18 mouse cellular contexts compared by ENCODE assay signal in the genomic region with DNA sequence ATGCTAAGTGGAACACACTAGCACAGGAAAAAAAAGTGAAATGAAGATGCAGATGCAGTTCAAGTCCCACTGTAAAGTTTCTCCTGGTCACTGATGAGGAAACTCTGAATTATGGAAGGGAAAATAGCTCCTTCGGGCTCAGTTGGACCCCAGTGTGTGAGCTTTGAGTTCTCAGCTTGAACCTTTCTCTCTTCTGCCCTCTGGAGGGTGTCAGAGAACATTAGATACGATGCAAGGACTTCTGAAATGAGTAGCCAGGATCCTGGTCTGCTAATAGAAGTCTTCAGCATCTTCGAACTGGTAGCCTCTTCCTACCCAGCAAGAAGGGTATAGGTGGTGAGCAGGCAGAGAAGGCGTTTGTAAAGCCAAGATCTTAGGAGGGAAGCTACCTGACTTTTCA. TPM values are rescaled to one million over a fixed set of nuclear protein-coding genes. Genes with fewer than 3 reads are reported as not detected.
A peak's percentile ranks its signal among the peaks of the same experiment; 100 is the strongest.
DNase-seq lines count a peak whose midpoint lies in the region; ATAC-seq and TF ChIP-seq lines count a peak whose summit lies in the region.
"Had no signal": no experiment of that assay in that cellular context is flagged by ENCODE, and none has a peak within 500 bp of the region (broad histone marks: within the 10 kb centered on the region; RNA-seq: fewer than 3 reads in every experiment).

No protein-coding gene starts in this region.

- no peaks in the 10 kb centered on the region for H3K27me3 ChIP-seq in hindbrain, postnatal 0 days (ENCODE audit: insufficient read depth, low read length)
- H3K27me3 ChIP-seq in hindbrain, embryonic 12.5 days = no peaks in the 10 kb centered on the region
- H3K27me3 ChIP-seq in lung, postnatal 0 days (replicated peaks; ENCODE audit: insufficient read depth, low read length) = no peaks in the 10 kb centered on the region
- peaks cover 23% of the 10 kb centered on the region for H3K27me3 ChIP-seq in Patski
- H3K27me3 ChIP-seq in stomach, postnatal 0 days (ENCODE audit: control insufficient read depth, insufficient read depth, low read length) = no peaks in the 10 kb centered on the region
- H3K27me3 ChIP-seq: embryonic facial prominence, embryonic 12.5 days; hindbrain, embryonic 15.5 days; liver, embryonic 13.5 days had no signal

- H3K9ac ChIP-seq in hindbrain, postnatal 0 days (replicated peaks; ENCODE audit: low read length) = no peak overlapping the region
- H3K9ac ChIP-seq in hindbrain, embryonic 12.5 days = no peak overlapping the region
- H3K9ac ChIP-seq in lung, postnatal 0 days (replicated peaks; ENCODE audit: low read depth) = no peak overlapping the region
- no peak overlapping the region for H3K9ac ChIP-seq in stomach, postnatal 0 days (ENCODE audit: low read length)
- H3K9ac ChIP-seq: embryonic facial prominence, embryonic 12.5 days; hindbrain, embryonic 15.5 days; liver, embryonic 13.5 days had no signal

- no peak for DNase-seq in hindbrain, postnatal 0 days (ENCODE audit: low spot score)
- no peak for DNase-seq in lung, postnatal 0 days (ENCODE audit: low spot score)
- no peak for DNase-seq in lung, postnatal 14 days
- DNase-seq in Patski (ENCODE audit: low read depth, low spot score) = no peak
- no peak for DNase-seq in stomach, postnatal 0 days (ENCODE audit: low spot score)
- DNase-seq in layer of hippocampus, adult 11-12 months (ENCODE audit: low spot score) = no peak
- DNase-seq: adrenal gland, adult 2 months; cerebellum, adult 11 months; cerebellum, postnatal 25 days; kidney, adult 8-10 months; kidney, postnatal 4 days; liver, embryonic 13.5 days; right cerebral cortex, postnatal 14 days; thymus, postnatal 14 days had no signal

- no peaks in the 10 kb centered on the region for H3K4me1 ChIP-seq in hindbrain, postnatal 0 days (ENCODE audit: insufficient read depth, low read length)
- no peaks in the 10 kb centered on the region for H3K4me1 ChIP-seq in hindbrain, embryonic 12.5 days
- no peaks in the 10 kb centered on the region for H3K4me1 ChIP-seq in lung, postnatal 0 days (ENCODE audit: insufficient read depth, low read depth, low read length)
- no peaks in the 10 kb centered on the region for H3K4me1 ChIP-seq in stomach, postnatal 0 days (replicated peaks; ENCODE audit: control insufficient read depth, insufficient read depth)
- H3K4me1 ChIP-seq: embryonic facial prominence, embryonic 12.5 days; hindbrain, embryonic 15.5 days had no signal

- H3K9me3 ChIP-seq in hindbrain, postnatal 0 days (ENCODE audit: low read length) = no peaks in the 10 kb centered on the region
- H3K9me3 ChIP-seq in hindbrain, embryonic 12.5 days (replicated peaks) = no peaks in the 10 kb centered on the region
- no peaks in the 10 kb centered on the region for H3K9me3 ChIP-seq in lung, postnatal 0 days (ENCODE audit: low read length)
- no peaks in the 10 kb centered on the region for H3K9me3 ChIP-seq in stomach, postnatal 0 days (ENCODE audit: control insufficient read depth, low read length)
- H3K9me3 ChIP-seq: embryonic facial prominence, embryonic 12.5 days; hindbrain, embryonic 15.5 days; liver, embryonic 13.5 days had no signal

- no peak for ATAC-seq in hindbrain, postnatal 0 days
- no peak for ATAC-seq in hindbrain, embryonic 12.5 days (ENCODE audit: low FRiP score)
- ATAC-seq in lung, postnatal 0 days = no peak
- no peak for ATAC-seq in Patski
- no peak for ATAC-seq in stomach, postnatal 0 days (ENCODE audit: low FRiP score, low TSS enrichment)
- ATAC-seq: forebrain, embryonic 16.5 days had no signal

- H3K36me3 ChIP-seq in hindbrain, postnatal 0 days (ENCODE audit: insufficient read depth, low read length) = no peaks in the 10 kb centered on the region
- no peaks in the 10 kb centered on the region for H3K36me3 ChIP-seq in hindbrain, embryonic 12.5 days
- H3K36me3 ChIP-seq in lung, postnatal 0 days (ENCODE audit: insufficient read depth, low read length) = no peaks in the 10 kb centered on the region
- H3K36me3 ChIP-seq in stomach, postnatal 0 days (ENCODE audit: control insufficient read depth, insufficient read depth, low read length) = no peaks in the 10 kb centered on the region
- H3K36me3 ChIP-seq: embryonic facial prominence, embryonic 12.5 days; hindbrain, embryonic 15.5 days; liver, embryonic 13.5 days had no signal

- POLR2A ChIA-PET in Patski (lab: Charles Lee) = no interaction called here

- no peak for TF ChIP-seq EP300 in lung, postnatal 0 days (IDR thresholded peaks at IDR 0.05)
- no peak for TF ChIP-seq EP300 in stomach, postnatal 0 days (optimal IDR thresholded peaks at IDR 0.05)

- in situ Hi-C loops in Patski (cut with MboI; ENCODE audit: low pct_unique_long_range_greater_than_20kb) = no loop called here

- CTCF ChIA-PET in Patski (lab: Charles Lee) = interaction anchor here (0.9 to 2.0 kb wide), 2 partner anchors 13 to 101 kb away, joined by 4 to 8 read pairs; no protein-coding TSS in a partner anchor

- peak; percentile 33; the same call in 1 of the 2 replicates for TF ChIP-seq CTCF in hindbrain, postnatal 0 days (IDR thresholded peaks at IDR 0.05; ENCODE audit: low read depth)
- TF ChIP-seq CTCF in lung, postnatal 0 days (IDR thresholded peaks at IDR 0.05) = peak; percentile 49
- peak; percentile 36 for TF ChIP-seq CTCF in Patski (IDR thresholded peaks at IDR 0.05)
- TF ChIP-seq CTCF in stomach, postnatal 0 days (IDR thresholded peaks at IDR 0.05; ENCODE audit: low read depth) = peak; percentile 60

- H3K4me2 ChIP-seq in hindbrain, postnatal 0 days (ENCODE audit: low read depth, low read length) = no peak overlapping the region
- no peak overlapping the region for H3K4me2 ChIP-seq in hindbrain, embryonic 12.5 days (replicated peaks)
- H3K4me2 ChIP-seq in lung, postnatal 0 days (replicated peaks; ENCODE audit: low read depth, low read length) = no peak overlapping the region
- H3K4me2 ChIP-seq in stomach, postnatal 0 days (replicated peaks; ENCODE audit: low read depth) = no peak overlapping the region
- H3K4me2 ChIP-seq: embryonic facial prominence, embryonic 12.5 days; hindbrain, embryonic 15.5 days; liver, embryonic 13.5 days had no signal

- H3K4me3 ChIP-seq in hindbrain, postnatal 0 days (ENCODE audit: low read length) = no peak overlapping the region
- H3K4me3 ChIP-seq in hindbrain, embryonic 12.5 days = no peak overlapping the region
- no peak overlapping the region for H3K4me3 ChIP-seq in lung, postnatal 0 days (ENCODE audit: low read depth, low read length)
- H3K4me3 ChIP-seq in stomach, postnatal 0 days (ENCODE audit: low read depth, low read length) = no peak overlapping the region
- H3K4me3 ChIP-seq: embryonic facial prominence, embryonic 12.5 days; hindbrain, embryonic 15.5 days; liver, embryonic 13.5 days had no signal

- H3K27ac ChIP-seq in hindbrain, postnatal 0 days = no peak overlapping the region
- no peak overlapping the region for H3K27ac ChIP-seq in hindbrain, embryonic 12.5 days
- H3K27ac ChIP-seq in lung, postnatal 0 days (ENCODE audit: low read length) = no peak overlapping the region
- H3K27ac ChIP-seq in stomach, postnatal 0 days (replicated peaks) = no peak overlapping the region
- H3K27ac ChIP-seq: embryonic facial prominence, embryonic 12.5 days; hindbrain, embryonic 15.5 days; liver, embryonic 13.5 days had no signal

- 52% methylated on average over 4 of the region's 4 CpGs for WGBS in hindbrain, postnatal 0 days
- WGBS in hindbrain, embryonic 12.5 days = 61% methylated on average over 4 of the region's 4 CpGs
- WGBS in lung, postnatal 0 days = 42% methylated on average over 4 of the region's 4 CpGs
- WGBS in stomach, postnatal 0 days = 54% methylated on average over 4 of the region's 4 CpGs

RNA-seq across cellular contexts. Expression of a gene that starts 19.9 kb away (rescaled TPM):
- total RNA-seq in hindbrain, postnatal 0 days (2014; rRNA removed) = 189 and 208 TPM in 2 replicates
- polyA plus RNA-seq in hindbrain, postnatal 0 days (2015; fragmentation: Nextera tagmentation; extraction: Ambion mirVana) = 198 and 201 TPM in 2 replicates
- polyA plus RNA-seq in hindbrain, embryonic 12.5 days (2016; fragmentation: Nextera tagmentation; extraction: Ambion mirVana) = 81.7 and 87.1 TPM in 2 replicates
- polyA plus RNA-seq in lung, postnatal 0 days (2015; fragmentation: Nextera tagmentation; extraction: Ambion mirVana) = 982 and 1,058 TPM in 2 replicates
- polyA plus RNA-seq in Patski (2021) = 159 TPM
- 386 and 394 TPM in 2 replicates for polyA plus RNA-seq in stomach, postnatal 0 days (2015; fragmentation: Nextera tagmentation; extraction: Ambion mirVana)
